Mouse (Mus musculus) midbrain, postnatal 0 days (tissue): ENCODE measurements around the gene Gm17018. TPM values are rescaled to one million over a fixed set of nuclear protein-coding genes. Genes with fewer than 3 reads are reported as not detected.

ENCODE experiments used
- ATAC-seq: fragments of 200-750 bp; cut with Nextera tagmentation; 2 replicates; pipeline ENCODE4 v1.8.0; 2017; ENCODE audit warnings: moderate number of reproducible peaks, mild to moderate bottlenecking, moderate TSS enrichment, moderate library complexity; ENCODE audit not compliant: low FRiP score
- DNase-seq: peaks from one replicate; pipeline ENCODE4 v3.0.0-alpha.2; 2015; ENCODE audit warnings: low spot score
- H3K27ac ChIP-seq: fragments of 300-500 bp; sonication (generic); 2 replicates; pipeline ENCODE4 v1.5.1; 2014; ENCODE audit warnings: low read depth, mild to moderate bottlenecking, low read length, mixed read lengths
- H3K27me3 ChIP-seq: fragments of 300-500 bp; sonication (generic); 2 replicates; pipeline ENCODE4 v1.6.1; 2014; ENCODE audit warnings: low read length, control low read depth, mixed read lengths; ENCODE audit not compliant: insufficient read depth
- H3K36me3 ChIP-seq: fragments of 300-500 bp; sonication (generic); 2 replicates; pipeline ENCODE4 v1.6.1; 2014; ENCODE audit warnings: low read length, control low read depth, mixed read lengths; ENCODE audit not compliant: insufficient read depth
- H3K4me1 ChIP-seq: fragments of 300-500 bp; sonication (generic); 2 replicates; pipeline ENCODE4 v1.6.1; 2014; ENCODE audit warnings: mild to moderate bottlenecking, control low read depth, antibody characterized with exemption, low read length, mixed read lengths; ENCODE audit not compliant: insufficient read depth
- H3K4me2 ChIP-seq: fragments of 300-500 bp; sonication (generic); 2 replicates; pipeline ENCODE4 v1.6.1; 2014; ENCODE audit warnings: low read depth, mild to moderate bottlenecking, low read length, mixed read lengths; ENCODE audit not compliant: poor library complexity, severe bottlenecking
- H3K4me3 ChIP-seq: fragments of 300-500 bp; sonication (generic); 2 replicates; pipeline ENCODE4 v1.5.1; 2014; ENCODE audit warnings: low read depth, mild to moderate bottlenecking, low read length, moderate library complexity
- H3K9ac ChIP-seq: fragments of 300-500 bp; sonication (generic); replicated peaks from 2 replicates; pipeline ENCODE4 v1.6.1; 2014; ENCODE audit warnings: mild to moderate bottlenecking, low read length, moderate library complexity, mixed read lengths; ENCODE audit not compliant: poor library complexity, severe bottlenecking
- H3K9me3 ChIP-seq: fragments of 300-500 bp; sonication (generic); 2 replicates; pipeline ENCODE4 v1.6.1; 2016; ENCODE audit warnings: low read length, control low read depth
- CTCF ChIP-seq: IDR thresholded peaks from 2 replicates; pipeline ENCODE4 v1.5.1; 2016; ENCODE audit warnings: antibody characterized with exemption, mild to moderate bottlenecking
- WGBS: fragments of 180-500 bp; shearing (Covaris S2); extraction: QIAGEN DNeasy Blood & Tissue Kit; methylation state at CpG from one replicate; pipeline ENCODE4 v1.1.7; 2014; 5-methylcytosine and 5-hydroxymethylcytosine counted together
- polyA plus RNA-seq: library from polyadenylated mRNA; unstranded; fragments of >200 nt; fragmentation: Nextera tagmentation; extraction: Ambion mirVana; gene quantifications from 2 replicates; pipeline ENCODE4 v1.2.1, GENCODE M21; 2015
- total RNA-seq: library from RNA; depleted of rRNA; stranded (reverse); fragments of >200 nt; gene quantifications from 2 replicates; pipeline ENCODE4 v1.2.3, GENCODE M21; 2014

The Gm17018 gene
- total and polyA plus RNA-seq, 2 experiments from 2014 or later: 15.7 to 84.4 TPM

DNA sequence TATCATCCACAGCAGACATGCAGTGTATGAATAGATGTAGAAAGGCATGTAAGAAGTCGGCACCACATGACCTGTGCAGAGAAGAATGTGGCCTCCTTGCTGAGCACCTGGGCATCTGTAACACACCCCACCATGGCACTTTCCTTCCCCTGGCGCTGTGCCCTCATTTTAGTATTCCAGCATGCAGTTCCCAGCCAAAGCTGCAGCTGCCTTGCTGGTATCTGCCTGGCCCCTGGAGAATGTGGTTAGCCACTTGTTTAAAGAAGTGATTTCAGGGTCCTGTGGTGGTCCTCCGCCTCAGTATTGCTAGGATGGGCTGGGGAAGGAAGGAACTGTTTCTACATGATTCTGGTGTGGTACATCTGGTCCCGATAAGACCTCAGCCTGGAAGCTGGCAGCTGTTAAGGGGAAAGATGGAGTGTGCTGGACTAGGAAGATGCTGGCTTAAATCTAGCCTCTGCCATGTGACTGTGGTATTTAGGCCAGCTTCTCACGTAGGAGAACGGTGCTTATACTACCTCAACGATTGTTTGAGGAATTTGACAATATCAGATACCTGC is 14.0 kb downstream of the Gm17018 start:
- Histone ChIP-seq H3K4me2 (no peak overlapping the region), H3K27me3 (peaks cover 3% of the 10 kb centered on the region; the same call in 1 of the 2 replicates), H3K9me3 (no peaks in the 10 kb centered on the region), H3K36me3 (peaks cover 49% of the 10 kb centered on the region), H3K4me1 (no peaks in the 10 kb centered on the region), H3K9ac (0 out of 2 replicates have a peak overlapping the region, but pooled peaks have one; percentile 4), H3K27ac (no peak overlapping the region), H3K4me3 (no peak overlapping the region)
- TF ChIP-seq CTCF: no peak
- WGBS: 77% methylated on average over 7 of the region's 7 CpGs
- DNase-seq: no peak
- no peak for ATAC-seq

DNA sequence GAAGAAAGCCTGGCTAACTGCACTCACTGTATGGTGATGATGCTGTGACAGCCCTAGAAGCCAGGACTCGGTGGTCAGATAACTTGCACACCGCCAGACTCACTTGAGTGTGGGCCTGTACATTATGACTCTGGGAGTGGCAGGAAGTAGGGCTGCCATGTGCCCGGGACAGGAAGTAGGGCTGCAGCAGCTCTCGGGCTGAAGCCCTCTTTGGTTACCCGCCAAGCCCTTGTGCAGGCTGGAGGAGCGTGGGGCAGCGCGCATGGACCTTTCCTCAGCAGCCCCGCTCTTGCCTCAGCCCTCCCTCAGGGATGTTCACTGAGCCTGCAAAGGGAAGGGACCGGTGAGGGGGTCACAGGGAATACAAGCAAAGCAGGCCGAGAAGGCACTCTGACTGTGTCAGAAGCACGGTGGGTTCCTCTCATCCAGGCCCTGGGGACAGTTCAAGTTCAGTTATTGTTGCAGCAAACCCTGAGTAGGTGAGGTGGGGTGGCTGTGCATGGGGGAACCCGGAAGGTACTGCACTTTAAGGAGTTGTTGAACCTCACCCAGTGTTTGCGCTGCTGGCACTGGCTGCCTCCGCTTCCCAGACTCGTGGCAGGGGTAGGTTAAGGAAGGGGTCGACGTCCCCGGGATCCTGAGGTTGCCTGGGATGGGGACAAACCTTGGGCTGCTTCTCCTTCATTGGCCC is 14.7 kb downstream of the Gm17018 start:
- no peak for TF ChIP-seq CTCF
- H3K27ac ChIP-seq: 0 out of 2 replicates have a peak overlapping the region, but pooled peaks have one; percentile 32
- DNase-seq (no peak), ATAC-seq (no peak)
- no peak overlapping the region for H3K9ac ChIP-seq
- H3K9me3 ChIP-seq: no peaks in the 10 kb centered on the region
- H3K4me2 ChIP-seq: no peak overlapping the region
- H3K27me3 ChIP-seq: peaks cover 3% of the 10 kb centered on the region; the same call in 1 of the 2 replicates
- WGBS: 48% methylated on average over 19 of the region's 19 CpGs
- peaks cover 49% of the 10 kb centered on the region for H3K36me3 ChIP-seq
- H3K4me1 ChIP-seq: no peaks in the 10 kb centered on the region
- no peak overlapping the region for H3K4me3 ChIP-seq

DNA sequence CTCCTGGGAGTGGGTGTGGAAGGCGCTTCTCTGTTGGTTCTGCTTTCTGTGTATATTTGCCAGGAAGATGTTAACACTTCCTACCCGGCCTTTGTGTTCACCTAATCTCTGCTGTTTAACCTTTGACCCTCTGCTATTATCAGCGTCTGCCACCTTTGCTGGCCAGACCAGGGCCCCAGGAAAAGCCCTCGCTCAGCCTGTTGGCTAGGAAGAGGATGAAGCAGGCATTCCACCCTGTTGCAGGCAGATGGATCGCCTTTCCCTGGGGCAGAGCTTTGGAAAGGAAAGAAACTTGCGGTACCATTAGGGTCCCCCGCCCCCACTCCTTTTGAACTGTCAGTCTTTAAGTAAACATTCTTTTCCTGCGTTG is 15.2 kb downstream of the Gm17018 start:
- Histone ChIP-seq H3K4me3 (no peak overlapping the region), H3K4me2 (no peak overlapping the region), H3K27me3 (peaks cover 3% of the 10 kb centered on the region; the same call in 1 of the 2 replicates), H3K9me3 (no peaks in the 10 kb centered on the region), H3K4me1 (no peaks in the 10 kb centered on the region), H3K27ac (0 out of 2 replicates have a peak overlapping the region, but pooled peaks have one; percentile 32), H3K9ac (no peak overlapping the region), H3K36me3 (peaks cover 49% of the 10 kb centered on the region)
- no peak for ATAC-seq
- TF ChIP-seq CTCF: no peak
- 18% methylated on average over 8 of the region's 8 CpGs for WGBS
- DNase-seq: no peak

DNA sequence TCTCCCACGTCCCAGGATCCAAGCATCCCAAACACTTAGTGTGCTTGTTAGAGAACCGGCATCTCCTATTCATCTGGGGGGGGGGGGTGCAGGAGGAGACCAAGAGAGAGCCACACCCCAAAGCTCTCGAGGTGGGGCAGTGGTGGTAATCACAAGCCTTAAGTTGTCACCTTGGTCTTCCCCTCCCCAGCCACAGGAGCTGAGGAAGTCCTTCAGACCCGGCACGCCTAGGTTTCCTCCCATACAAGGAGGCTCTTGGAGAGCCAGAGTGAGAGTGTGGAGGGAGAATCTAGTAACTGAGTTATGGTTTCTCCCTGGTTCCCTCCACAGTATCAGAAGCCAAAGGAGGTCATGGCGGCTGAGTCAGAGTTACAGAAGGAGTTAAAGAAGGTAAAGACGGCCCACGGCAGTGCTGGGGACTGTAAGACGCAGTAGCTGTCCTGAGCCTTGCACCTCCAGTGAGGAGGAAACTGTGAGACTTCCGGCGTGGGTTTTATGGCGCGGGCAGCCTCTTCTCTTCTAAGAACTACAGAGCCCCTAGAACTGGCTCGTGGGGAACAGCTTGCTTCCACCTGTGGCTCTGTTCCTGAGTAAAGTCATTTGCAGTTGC is 16.8 kb downstream of the Gm17018 start:
- ATAC-seq (no peak), DNase-seq (no peak)
- TF ChIP-seq CTCF: no peak
- Histone ChIP-seq H3K9ac (no peak overlapping the region), H3K36me3 (peaks cover 40% of the 10 kb centered on the region), H3K9me3 (no peaks in the 10 kb centered on the region), H3K27ac (no peak overlapping the region), H3K27me3 (no peaks in the 10 kb centered on the region), H3K4me3 (no peak overlapping the region), H3K4me1 (no peaks in the 10 kb centered on the region), H3K4me2 (no peak overlapping the region)
- WGBS: 86% methylated on average over 14 of the region's 14 CpGs

DNA sequence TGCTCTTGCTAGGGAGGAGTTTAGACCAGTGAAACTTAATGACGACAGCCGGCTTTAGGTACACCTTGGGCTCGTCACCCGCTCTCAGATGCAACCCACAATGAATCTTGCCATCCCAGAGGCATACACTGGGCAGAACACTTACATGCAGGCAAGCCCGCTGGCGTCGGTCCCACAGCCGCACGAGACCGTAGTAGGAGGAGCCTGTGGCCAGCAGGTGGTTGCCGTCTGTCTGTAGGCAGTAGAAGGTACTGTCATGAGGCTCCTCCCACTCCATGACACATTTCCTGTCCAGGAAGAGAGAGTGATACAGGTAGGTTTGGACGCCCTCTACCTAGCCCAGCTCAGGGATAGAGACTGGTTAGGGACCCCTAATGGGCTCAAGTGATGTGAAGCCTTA is 18.6 kb downstream of the Gm17018 start:
- Histone ChIP-seq H3K4me1 (no peaks in the 10 kb centered on the region), H3K4me2 (no peak overlapping the region), H3K4me3 (no peak overlapping the region), H3K36me3 (peaks cover 33% of the 10 kb centered on the region), H3K9ac (no peak overlapping the region), H3K27ac (no peak overlapping the region), H3K27me3 (no peaks in the 10 kb centered on the region), H3K9me3 (no peaks in the 10 kb centered on the region)
- no peak for DNase-seq
- no peak for TF ChIP-seq CTCF
- ATAC-seq: no peak
- WGBS: 89% methylated on average over 12 of the region's 12 CpGs

DNA sequence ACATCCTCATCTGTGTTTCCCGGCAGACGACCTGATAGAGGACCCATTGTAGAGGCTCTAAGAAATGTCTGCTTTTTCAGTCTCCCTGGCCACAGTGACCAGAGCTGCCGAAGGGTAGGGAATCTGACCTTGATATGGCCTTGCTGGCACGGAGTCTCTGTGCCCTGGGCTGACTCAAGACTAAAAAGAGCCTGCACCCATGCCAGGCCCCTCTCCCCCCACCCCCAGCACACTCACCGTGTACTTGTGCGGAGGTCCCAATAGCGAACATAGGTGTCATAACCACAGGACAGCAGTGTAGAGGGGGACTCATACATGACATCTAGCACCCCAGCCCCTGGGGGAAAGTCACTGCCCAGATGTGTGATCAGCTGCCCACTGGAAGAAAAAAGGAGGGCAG is 19.0 kb downstream of the Gm17018 start:
- TF ChIP-seq CTCF: no peak
- Histone ChIP-seq H3K4me3 (no peak overlapping the region), H3K27ac (no peak overlapping the region), H3K9ac (no peak overlapping the region), H3K9me3 (no peaks in the 10 kb centered on the region), H3K4me2 (no peak overlapping the region), H3K4me1 (no peaks in the 10 kb centered on the region), H3K27me3 (no peaks in the 10 kb centered on the region), H3K36me3 (peaks cover 30% of the 10 kb centered on the region)
- no peak for DNase-seq
- WGBS: 83% methylated on average over 7 of the region's 7 CpGs
- ATAC-seq: no peak
